Mouse (Mus musculus): ENCODE data around the gene Sarnp.
A peak's percentile ranks its signal among the peaks of the same experiment; 100 is the strongest.

Gene Sarnp

GRCm38 (mm10) chr10:128817033-128817432 lies at the start of gene Sarnp:
Sarnp (plus strand) TSS chr10:128817333.
- DNase-seq: no peak

GRCm38 (mm10) chr10:128772895-128773294 lies 44.2 kb upstream of the Sarnp start:
- no peak for DNase-seq

GRCm38 (mm10) chr10:128773685-128774084 lies 43.4 kb upstream of the Sarnp start:
- DNase-seq: no peak

GRCm38 (mm10) chr10:128778441-128778840 lies 38.7 kb upstream of the Sarnp start:
- no peak for DNase-seq

- no peak for DNase-seq
These were observed 37.9 kb upstream of the Sarnp start for GRCm38 (mm10) chr10:128779011-128779795.

GRCm38 (mm10) chr10:128780200-128780599 lies 36.9 kb upstream of the Sarnp start:
- no peak for DNase-seq

- DNase-seq: no peak
These were observed 26.6 kb upstream of the Sarnp start, which contains the start of gene Mmp19 for GRCm38 (mm10) chr10:128790398-128791124. Mmp19 (plus strand) TSS chr10:128790910.

GRCm38 (mm10) chr10:128792041-128792440 lies 25.1 kb upstream of the Sarnp start:
- no peak for DNase-seq

- DNase-seq: no peak
These were observed 23.9 kb upstream of the Sarnp start for GRCm38 (mm10) chr10:128793258-128793657.

GRCm38 (mm10) chr10:128794391-128794790 lies 22.7 kb upstream of the Sarnp start:
- no peak for DNase-seq

GRCm38 (mm10) chr10:128795581-128795980 lies 21.6 kb upstream of the Sarnp start:
- no peak for DNase-seq

- DNase-seq: no peak
These were observed 18.5 kb upstream of the Sarnp start for GRCm38 (mm10) chr10:128798676-128799075.

- no peak for DNase-seq
These were observed 15.1 kb upstream of the Sarnp start for GRCm38 (mm10) chr10:128801981-128802495.

GRCm38 (mm10) chr10:128802956-128803355 lies 14.2 kb upstream of the Sarnp start:
- no peak for DNase-seq

- no peak for DNase-seq
These were observed 13.8 kb upstream of the Sarnp start for GRCm38 (mm10) chr10:128803361-128803760.

GRCm38 (mm10) chr10:128803771-128804270 lies 13.3 kb upstream of the Sarnp start, which contains the start of gene Dnajc14:
Dnajc14 (plus strand) TSS chr10:128804062.
- DNase-seq: peak; percentile 65

GRCm38 (mm10) chr10:128804271-128805091 lies 12.7 kb upstream of the Sarnp start, which contains the start of gene Tmem198b:
Tmem198b (minus strand) TSS chr10:128804370.
- DNase-seq: peak; percentile 69

- DNase-seq: peak; percentile 92
These were observed 11.8 kb upstream of the Sarnp start for GRCm38 (mm10) chr10:128805092-128806000.

- DNase-seq: no peak
These were observed 11.0 kb upstream of the Sarnp start for GRCm38 (mm10) chr10:128806086-128806485.

GRCm38 (mm10) chr10:128807018-128807417 lies 10.1 kb upstream of the Sarnp start:
- no peak for DNase-seq

GRCm38 (mm10) chr10:128820217-128820616 lies 3.1 kb downstream of the Sarnp start:
- no peak for DNase-seq

All from cerebellum, adult 8-10 months (tissue).